Mouse (Mus musculus): ENCODE measurements at regions not wholly inside any gene's neighbourhood (a gene's known extent, or its start where the extent isn't known, plus 50 kb on each side); places are given as distances from the start of the nearest gene placed in this dataset.

GRCm38 (mm10) chr15:36352929-36353328, 654.6 kb downstream of the Zfp706 start:
- intact Hi-C loops (cut with DNase I) = no loop called here

GRCm38 (mm10) chr15:36351693-36352092, 655.9 kb downstream of the Zfp706 start:
- no peak for DNase-seq
- intact Hi-C loops (cut with DNase I) = no loop called here

More at GRCm38 (mm10) chr15:36352929-36353328, 654.6 kb downstream of the Zfp706 start:
- no peak for DNase-seq

DNA sequence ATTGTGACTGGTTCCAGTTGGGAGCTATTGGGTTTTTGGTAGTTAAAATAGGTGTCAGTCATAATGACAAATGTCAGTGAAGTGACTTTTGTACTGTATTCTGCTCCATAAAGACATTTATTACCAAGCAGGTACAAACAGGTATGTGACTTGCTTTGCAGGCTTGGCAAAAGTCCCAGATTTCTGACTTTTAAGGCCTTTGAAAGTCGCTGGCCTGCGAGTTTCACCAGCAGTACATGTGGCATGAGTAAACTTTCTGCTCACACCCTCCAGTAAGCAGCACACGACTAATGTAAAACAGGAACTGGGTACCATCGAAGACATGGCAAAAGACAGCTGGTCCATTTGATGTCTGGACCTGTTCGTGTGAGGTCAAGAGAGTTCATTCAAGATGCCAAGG, 659.2 kb downstream of the Zfp706 start:
- no peak for DNase-seq
- intact Hi-C loops (cut with DNase I) = no loop called here

DNA sequence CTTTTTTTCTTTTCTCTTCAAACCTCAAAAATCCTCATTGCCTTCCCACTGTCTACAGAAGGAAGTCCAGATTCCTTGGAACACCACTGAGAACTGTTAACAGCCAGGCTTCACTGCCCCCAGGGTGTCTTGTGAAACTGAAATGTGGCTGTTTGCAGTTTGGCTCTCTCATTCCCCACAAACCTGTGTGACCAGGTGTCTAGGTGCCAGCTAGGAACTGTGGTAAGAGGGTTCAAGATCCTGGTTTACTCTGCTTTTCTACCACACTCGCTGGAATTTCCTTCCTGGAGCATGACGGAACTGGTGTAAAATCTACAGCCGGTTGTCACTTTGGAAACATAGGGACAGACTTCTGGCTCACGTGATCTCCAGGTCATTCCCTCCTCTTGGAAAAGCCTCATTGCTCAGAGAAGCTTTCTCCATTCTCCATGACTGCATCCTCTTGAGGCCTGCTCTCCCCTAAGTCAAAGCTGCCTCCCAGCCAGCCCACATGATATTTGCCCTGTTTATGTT, 660.2 kb downstream of the Zfp706 start:
- no peak for DNase-seq
- intact Hi-C loops (cut with DNase I) = no loop called here

GRCm38 (mm10) chr15:36346126-36346525, 661.4 kb downstream of the Zfp706 start:
- intact Hi-C loops (cut with DNase I) = no loop called here
- no peak for DNase-seq

DNA sequence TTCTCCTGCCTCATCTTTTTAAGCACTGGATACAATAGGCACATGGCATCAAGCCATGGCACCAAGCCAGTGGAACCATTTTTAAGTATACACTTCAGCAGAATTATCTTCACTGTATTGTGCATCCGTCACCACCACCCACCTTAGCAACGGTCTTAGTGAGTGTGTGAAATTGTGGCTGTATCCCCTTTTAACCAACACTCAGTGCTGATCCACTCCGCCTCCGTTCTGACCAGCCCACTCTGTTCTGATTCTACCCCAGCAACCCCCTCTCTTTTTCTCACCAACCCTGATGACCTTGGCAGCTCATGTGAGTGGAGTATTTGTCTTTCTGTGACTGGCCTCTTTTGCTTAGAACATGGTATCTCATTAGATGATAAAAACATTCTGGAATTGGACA, 662.2 kb downstream of the Zfp706 start:
- intact Hi-C loops (cut with DNase I) = no loop called here
- peak in 1 of 2 experiments; percentile 27 for DNase-seq

DNA sequence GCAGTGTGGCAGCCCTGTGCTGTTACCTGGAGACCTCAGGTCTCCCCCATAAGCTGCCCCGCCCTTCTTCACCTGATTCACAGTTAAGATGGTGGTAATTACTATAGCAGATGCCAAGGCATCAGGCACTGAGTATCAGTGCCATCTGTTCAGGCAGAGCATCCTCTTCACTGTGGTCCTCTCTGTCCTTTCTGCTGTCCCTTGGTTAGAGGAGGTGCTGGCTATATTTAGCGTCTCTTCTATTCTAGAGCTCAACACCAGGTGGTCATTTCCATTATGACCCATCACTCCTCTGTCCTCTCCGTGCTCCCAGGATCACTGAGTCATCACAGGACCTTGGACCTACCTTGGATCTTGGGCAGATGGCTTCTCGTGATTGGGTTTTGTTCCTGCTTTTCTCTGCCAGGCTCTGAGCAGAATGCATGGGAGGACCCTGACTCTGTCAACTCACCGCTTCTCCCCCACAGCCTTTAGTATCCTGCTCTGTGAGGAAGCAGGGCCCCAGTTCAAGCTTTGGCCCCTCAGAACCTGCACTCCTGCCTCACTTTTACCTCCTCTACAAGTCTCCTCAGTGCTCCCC, 667.5 kb downstream of the Zfp706 start:
- no peak for DNase-seq
- intact Hi-C loops (cut with DNase I) = loop anchor here (5.0 kb wide), 1 partner anchor 38 kb away; no protein-coding TSS in a partner anchor

DNA sequence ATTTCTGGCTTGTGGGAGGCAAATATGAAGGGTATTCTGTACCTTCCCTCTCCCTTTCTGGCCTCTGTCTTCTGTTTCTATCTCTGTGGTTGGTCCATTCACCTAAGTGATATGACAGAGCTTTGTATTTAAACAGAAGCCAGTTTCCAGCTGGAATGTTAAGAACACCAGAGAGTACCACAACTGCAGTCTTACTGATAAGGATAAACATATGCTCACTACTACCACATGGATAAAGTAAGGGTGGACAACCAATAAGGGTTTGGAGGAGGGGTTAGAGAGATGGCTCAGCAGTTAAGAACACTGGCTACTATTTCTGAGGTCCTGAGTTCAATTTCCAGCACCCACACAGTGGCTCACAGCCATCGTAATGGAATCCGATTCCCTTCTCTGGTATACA, 668.8 kb downstream of the Zfp706 start:
- no peak for DNase-seq
- intact Hi-C loops (cut with DNase I) = no loop called here

GRCm38 (mm10) chr15:36336857-36337256, 670.7 kb downstream of the Zfp706 start:
- intact Hi-C loops (cut with DNase I) = no loop called here

GRCm38 (mm10) chr15:36335116-36335515, 672.5 kb downstream of the Zfp706 start:
- DNase-seq = no peak
- intact Hi-C loops (cut with DNase I) = no loop called here

More at GRCm38 (mm10) chr15:36336857-36337256, 670.7 kb downstream of the Zfp706 start:
- no peak for DNase-seq

DNA sequence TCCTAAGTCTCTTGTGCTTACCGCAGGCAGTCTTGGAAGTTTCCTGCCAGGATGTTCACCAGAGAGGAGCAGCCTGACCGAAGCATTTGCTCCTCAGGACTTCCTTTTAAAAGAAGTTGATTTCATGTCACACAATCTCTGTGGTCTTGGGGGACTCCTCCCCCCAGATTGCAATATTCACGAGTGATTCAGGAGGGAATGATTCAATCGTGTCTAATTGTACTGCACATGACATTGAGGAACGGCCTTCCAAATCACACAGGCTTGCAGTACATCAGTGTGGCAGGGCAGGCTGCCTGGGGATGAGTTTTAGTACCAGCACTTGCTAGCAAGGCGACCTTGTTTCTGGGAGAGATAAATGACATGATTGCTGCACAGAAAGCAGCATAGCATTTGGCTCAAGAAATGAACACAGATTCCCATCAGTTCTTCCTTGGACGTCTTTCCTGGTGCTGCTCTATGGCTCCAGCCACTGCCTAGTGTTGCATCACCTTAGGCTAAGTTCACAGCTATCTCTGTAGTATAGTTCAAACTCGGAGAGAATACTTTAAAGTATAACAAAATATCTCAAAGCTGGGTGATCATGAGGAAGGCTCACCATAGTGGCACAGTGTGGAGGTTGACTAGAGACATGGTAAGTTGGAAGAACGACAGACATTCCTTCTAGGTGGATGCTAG, 673.0 kb downstream of the Zfp706 start:
- intact Hi-C loops (cut with DNase I) = no loop called here
- no peak for DNase-seq

GRCm38 (mm10) chr15:36333857-36334256, 673.7 kb downstream of the Zfp706 start:
- intact Hi-C loops (cut with DNase I) = no loop called here
- DNase-seq = no peak

GRCm38 (mm10) chr15:36333265-36333664, 674.3 kb downstream of the Zfp706 start:
- intact Hi-C loops (cut with DNase I) = no loop called here
- DNase-seq = no peak

Measured in heart, postnatal 14 days (tissue).